In the genomic region with DNA sequence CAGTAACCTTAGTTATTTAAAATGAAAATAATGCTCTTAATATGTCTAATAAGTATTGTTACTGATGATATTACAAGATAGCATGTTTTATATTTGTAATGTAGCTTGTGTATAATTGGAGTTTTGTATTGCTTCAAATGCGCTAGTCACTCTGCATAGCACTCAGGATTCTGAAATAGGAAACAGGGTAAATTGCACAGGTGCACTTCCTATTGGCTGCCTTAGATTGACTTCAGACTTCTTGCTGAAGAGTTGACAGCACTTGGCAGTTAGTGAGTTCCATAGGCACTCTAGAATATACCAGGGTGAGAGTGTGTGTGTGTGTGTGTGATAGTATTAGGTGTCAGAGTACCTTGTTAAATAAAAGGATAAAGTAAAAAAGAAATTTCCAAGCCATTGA, we compare ENCODE assay signal across 9 mouse cellular contexts. TPM values are rescaled to one million over a fixed set of nuclear protein-coding genes. Genes with fewer than 3 reads are reported as not detected.
A peak's percentile ranks its signal among the peaks of the same experiment; 100 is the strongest.
DNase-seq lines count a peak whose midpoint lies in the region; ATAC-seq and TF ChIP-seq lines count a peak whose summit lies in the region.
"Had no signal": no experiment of that assay in that cellular context is flagged by ENCODE, and none has a peak within 500 bp of the region (broad histone marks: within the 10 kb centered on the region; RNA-seq: fewer than 3 reads in every experiment).

No protein-coding gene starts in this region.

- 52% methylated on average over 1 of the region's 1 CpGs for WGBS in lung, postnatal 0 days
- WGBS in lung, adult 2 months = 67% methylated on average over 1 of the region's 1 CpGs
- WGBS in forebrain, embryonic 14.5 days = 78% methylated on average over 1 of the region's 1 CpGs
- WGBS in limb, embryonic 12.5 days = 76% methylated on average over 1 of the region's 1 CpGs
- WGBS in neural tube, embryonic 13.5 days = 84% methylated on average over 1 of the region's 1 CpGs

- no peak for ATAC-seq in lung, postnatal 0 days
- no peak for ATAC-seq in forebrain, embryonic 14.5 days
- ATAC-seq in limb, embryonic 12.5 days (ENCODE audit: insufficient number of reproducible peaks, insufficient read depth, low FRiP score, low TSS enrichment, low read depth) = no peak
- no peak for ATAC-seq in neural tube, embryonic 13.5 days (ENCODE audit: low read depth)

- TF ChIP-seq CTCF in lung, postnatal 0 days (IDR thresholded peaks at IDR 0.05) = no peak
- TF ChIP-seq CTCF in lung, adult 2 months (IDR thresholded peaks at IDR 0.05; ENCODE audit: insufficient read depth, low read length) = no peak

- peaks cover 9% of the 10 kb centered on the region; the same call in 1 of the 2 replicates for H3K4me1 ChIP-seq in lung, postnatal 0 days (ENCODE audit: insufficient read depth, low read depth, low read length)
- peaks cover 7% of the 10 kb centered on the region for H3K4me1 ChIP-seq in lung, adult 2 months (ENCODE audit: control insufficient read depth, insufficient read depth, low read length)
- peaks cover 12% of the 10 kb centered on the region for H3K4me1 ChIP-seq in forebrain, embryonic 14.5 days (ENCODE audit: control insufficient read depth, insufficient read depth, low read length)
- peaks cover 3% of the 10 kb centered on the region; the same call in 1 of the 2 replicates for H3K4me1 ChIP-seq in limb, embryonic 12.5 days (replicated peaks)
- peaks cover 33% of the 10 kb centered on the region for H3K4me1 ChIP-seq in neural tube, embryonic 13.5 days (replicated peaks)

- 0 out of 2 replicates have a peak overlapping the region, but pooled peaks have one; percentile 17 for H3K4me2 ChIP-seq in lung, postnatal 0 days (replicated peaks; ENCODE audit: low read depth, low read length)
- H3K4me2 ChIP-seq in forebrain, embryonic 14.5 days (ENCODE audit: low read length) = peak overlapping the region; percentile 36
- peak overlapping the region; percentile 36 for H3K4me2 ChIP-seq in limb, embryonic 12.5 days
- peak overlapping the region; percentile 47 for H3K4me2 ChIP-seq in neural tube, embryonic 13.5 days

- TF ChIP-seq EP300 in lung, postnatal 0 days (IDR thresholded peaks at IDR 0.05) = no peak

- no peaks in the 10 kb centered on the region for H3K27me3 ChIP-seq in lung, postnatal 0 days (replicated peaks; ENCODE audit: insufficient read depth, low read length)
- H3K27me3 ChIP-seq in forebrain, embryonic 14.5 days (replicated peaks; ENCODE audit: control insufficient read depth, insufficient read depth, low read length) = no peaks in the 10 kb centered on the region
- H3K27me3 ChIP-seq in limb, embryonic 12.5 days = no peaks in the 10 kb centered on the region
- no peaks in the 10 kb centered on the region for H3K27me3 ChIP-seq in neural tube, embryonic 13.5 days

- H3K27ac ChIP-seq in lung, postnatal 0 days (ENCODE audit: low read length) = no peak overlapping the region
- H3K27ac ChIP-seq in forebrain, embryonic 14.5 days (ENCODE audit: low read depth, low read length) = no peak overlapping the region
- H3K27ac ChIP-seq in limb, embryonic 12.5 days = no peak overlapping the region
- no peak overlapping the region for H3K27ac ChIP-seq in neural tube, embryonic 13.5 days (replicated peaks)

- TF ChIP-seq POLR2A in lung, adult 2 months (IDR thresholded peaks at IDR 0.05; ENCODE audit: borderline replicate concordance, extremely low read depth, low read depth, low read length) = no peak

- no peak overlapping the region for H3K9ac ChIP-seq in lung, postnatal 0 days (replicated peaks; ENCODE audit: low read depth)
- no peak overlapping the region for H3K9ac ChIP-seq in forebrain, embryonic 14.5 days (ENCODE audit: low read length)
- no peak overlapping the region for H3K9ac ChIP-seq in limb, embryonic 12.5 days (replicated peaks)
- no peak overlapping the region for H3K9ac ChIP-seq in neural tube, embryonic 13.5 days

- DNase-seq in lung, postnatal 0 days (ENCODE audit: low spot score) = peak; percentile 46
- no peak for DNase-seq in lung, adult 2 months
- DNase-seq in forebrain, embryonic 14.5 days (ENCODE audit: low spot score) = no peak
- no peak for DNase-seq in frontal cortex, postnatal 10 days (ENCODE audit: low spot score in 2 of 2)
- DNase-seq in embryo, embryonic 10.5 days (ENCODE audit: low spot score) = no peak
- DNase-seq in embryo, embryonic 10 days (ENCODE audit: low spot score) = no peak
- DNase-seq: cerebellum, adult 11 months had no signal

- H3K9me3 ChIP-seq in lung, postnatal 0 days (ENCODE audit: low read length) = no peaks in the 10 kb centered on the region
- no peaks in the 10 kb centered on the region for H3K9me3 ChIP-seq in forebrain, embryonic 14.5 days (replicated peaks; ENCODE audit: control insufficient read depth, low read length)
- H3K9me3 ChIP-seq in limb, embryonic 12.5 days = no peaks in the 10 kb centered on the region
- no peaks in the 10 kb centered on the region for H3K9me3 ChIP-seq in neural tube, embryonic 13.5 days

- peaks cover 3% of the 10 kb centered on the region; the same call in 1 of the 2 replicates for H3K36me3 ChIP-seq in lung, postnatal 0 days (ENCODE audit: insufficient read depth, low read length)
- H3K36me3 ChIP-seq in forebrain, embryonic 14.5 days (ENCODE audit: control insufficient read depth, insufficient read depth, low read length) = peaks cover 14% of the 10 kb centered on the region
- H3K36me3 ChIP-seq in limb, embryonic 12.5 days = peaks cover 25% of the 10 kb centered on the region; the same call in 1 of the 2 replicates
- peaks cover 8% of the 10 kb centered on the region; the same call in 1 of the 2 replicates for H3K36me3 ChIP-seq in neural tube, embryonic 13.5 days

- no peak overlapping the region for H3K4me3 ChIP-seq in lung, postnatal 0 days (ENCODE audit: low read depth, low read length)
- H3K4me3 ChIP-seq in lung, adult 2 months (replicated peaks; ENCODE audit: extremely low read depth, low read depth, low read length) = no peak overlapping the region
- no peak overlapping the region for H3K4me3 ChIP-seq in forebrain, embryonic 14.5 days (ENCODE audit: low read depth, low read length)
- H3K4me3 ChIP-seq in limb, embryonic 12.5 days (replicated peaks) = no peak overlapping the region
- H3K4me3 ChIP-seq in neural tube, embryonic 13.5 days = peak overlapping the region; percentile 18; the same call in 1 of the 2 replicates

RNA-seq across cellular contexts. Expression of a gene that starts 2.7 kb away (rescaled TPM):
- polyA plus RNA-seq in lung, postnatal 0 days (2015; fragmentation: Nextera tagmentation; extraction: Ambion mirVana) = 15.3 and 15.7 TPM in 2 replicates
- 17.4 and 17.5 TPM in 2 replicates for polyA plus RNA-seq in lung, adult 2 months (2012; rRNA removed)
- 24.4 and 27.7 TPM in 2 replicates for polyA plus RNA-seq in forebrain, embryonic 14.5 days (2014; fragmentation: Nextera tagmentation; extraction: Ambion mirVana)
- 35.6 and 36.5 TPM in 2 replicates for polyA plus RNA-seq in limb, embryonic 12.5 days (2016; fragmentation: Nextera tagmentation; extraction: Ambion mirVana)
- 23.9 and 27.0 TPM in 2 replicates for polyA plus RNA-seq in neural tube, embryonic 13.5 days (2015; fragmentation: Nextera tagmentation; extraction: Ambion mirVana)
